Mouse (Mus musculus): ENCODE data around the gene Ankle1. TPM values are rescaled to one million over a fixed set of nuclear protein-coding genes. Genes with fewer than 3 reads are reported as not detected.

Ankle1 gene
- polyA plus RNA-seq, 1 experiment, result 13.8 TPM

DNA sequence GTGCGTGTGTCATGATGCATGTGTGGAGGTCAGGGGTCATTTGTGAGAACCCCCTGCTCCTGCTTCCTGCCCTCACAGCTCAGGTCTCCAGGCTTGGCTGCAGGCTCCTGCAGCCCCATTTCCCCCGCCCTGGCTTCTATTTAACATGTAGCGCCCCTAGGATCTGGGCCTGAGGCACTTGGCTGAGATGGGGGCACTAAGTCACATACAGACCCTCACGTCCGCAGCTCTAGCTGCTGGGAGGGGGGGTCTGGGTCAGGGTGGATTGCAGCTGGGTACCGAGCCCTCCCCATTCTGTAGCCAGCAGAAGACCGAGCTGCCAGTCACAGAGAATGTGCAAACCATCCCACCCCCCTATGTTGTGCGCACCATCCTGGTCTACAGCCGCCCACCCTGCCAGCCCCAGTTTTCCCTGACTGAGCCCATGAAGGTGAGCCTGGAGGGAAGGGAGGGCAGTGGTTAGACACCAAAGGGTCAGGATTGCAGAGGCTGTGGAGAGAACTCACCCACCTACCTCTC lies 3.3 kb upstream of the Ankle1 start:
- Histone ChIP-seq H3K36me3 (ENCODE audit: control insufficient read depth, insufficient read depth, low read length) (peaks cover 12% of the 10 kb centered on the region), H3K27me3 (ENCODE audit: control insufficient read depth, insufficient read depth, low read length) (no peaks in the 10 kb centered on the region), H3K4me1 (ENCODE audit: control insufficient read depth, insufficient read depth, insufficient read length, low read length) (peaks cover 39% of the 10 kb centered on the region), H3K4me3 (ENCODE audit: low read depth, low read length) (no peak overlapping the region), H3K27ac (ENCODE audit: insufficient read depth, low read depth, low read length) (peak overlapping the region; percentile 49; the same call in 1 of the 2 replicates)
- TF ChIP-seq POLR2A (IDR thresholded peaks at IDR 0.05; ENCODE audit: low read depth, low read length) (no peak), CTCF (IDR thresholded peaks at IDR 0.05; ENCODE audit: extremely low read depth, insufficient read length, insufficient replicate concordance, low read depth, low read length) (no peak)
- 91% methylated on average over 9 of the region's 9 CpGs for WGBS

DNA sequence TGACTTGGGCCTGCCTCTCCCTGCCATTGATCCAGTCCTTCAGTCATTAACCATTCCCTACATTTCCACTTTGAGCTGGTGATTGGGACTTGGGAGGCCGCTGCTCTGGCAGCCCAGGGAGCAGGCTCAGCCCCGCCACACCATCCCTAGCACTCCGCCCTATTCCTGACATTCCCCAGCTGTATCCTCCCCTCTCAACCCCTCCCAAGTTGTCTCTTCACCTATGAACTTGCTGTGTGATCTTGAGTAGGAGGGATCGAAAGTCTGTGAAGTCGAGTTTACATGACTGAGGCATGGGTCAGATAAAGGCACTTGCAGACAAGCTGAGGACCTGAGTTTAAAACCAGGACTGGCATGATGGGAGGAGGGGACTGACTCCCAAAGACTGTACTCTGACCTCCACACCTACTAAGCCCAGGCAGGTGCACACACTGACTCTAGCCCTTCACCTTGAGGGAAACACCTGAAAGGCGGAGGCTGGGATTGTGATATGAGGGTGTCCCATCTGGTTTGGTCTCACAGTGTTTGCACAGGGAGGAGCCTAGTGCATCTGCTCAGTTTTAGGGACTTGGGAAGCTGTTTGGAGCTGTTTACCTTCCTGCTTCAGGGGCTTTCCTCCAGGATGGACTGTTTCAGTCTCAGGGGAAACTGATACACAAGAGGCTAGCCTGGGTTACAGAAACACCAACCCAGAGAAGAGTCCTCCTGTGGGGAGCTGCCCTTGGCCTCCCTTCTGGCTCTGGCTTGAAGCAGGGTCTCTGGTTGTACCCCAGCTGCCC lies 2.5 kb upstream of the Ankle1 start:
- no peaks in the 10 kb centered on the region for H3K27me3 ChIP-seq (ENCODE audit: control insufficient read depth, insufficient read depth, low read length)
- WGBS, result 34% methylated on average over 6 of the region's 6 CpGs
- H3K4me3 ChIP-seq (ENCODE audit: low read depth, low read length), result no peak overlapping the region
- H3K36me3 ChIP-seq (ENCODE audit: control insufficient read depth, insufficient read depth, low read length), result peaks cover 9% of the 10 kb centered on the region
- H3K4me1 ChIP-seq (ENCODE audit: control insufficient read depth, insufficient read depth, insufficient read length, low read length), result peaks cover 36% of the 10 kb centered on the region
- H3K27ac ChIP-seq (ENCODE audit: insufficient read depth, low read depth, low read length), result peak overlapping the region; percentile 49; the same call in 1 of the 2 replicates
- TF ChIP-seq POLR2A (IDR thresholded peaks at IDR 0.05; ENCODE audit: low read depth, low read length), result no peak
- TF ChIP-seq CTCF (IDR thresholded peaks at IDR 0.05; ENCODE audit: extremely low read depth, insufficient read length, insufficient replicate concordance, low read depth, low read length), result no peak

DNA sequence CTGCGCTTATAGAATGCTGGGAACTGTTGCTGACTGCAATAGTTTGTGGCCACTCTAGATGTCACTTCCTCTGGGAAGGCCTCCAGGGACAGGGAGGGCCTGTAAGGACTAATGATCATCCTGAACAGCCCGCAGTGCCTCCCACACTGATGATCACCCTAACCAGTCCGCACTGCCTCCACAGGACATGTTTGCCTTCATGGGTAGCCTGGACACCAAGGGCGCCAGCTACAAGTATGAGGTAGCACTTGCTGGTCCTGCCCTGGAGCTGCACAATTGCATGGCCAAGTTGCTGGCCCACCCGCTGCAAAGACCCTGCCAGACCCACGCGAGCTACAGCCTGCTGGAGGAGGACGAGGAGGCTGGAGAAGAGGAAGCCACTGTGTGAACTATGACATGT lies 1.8 kb upstream of the Ankle1 start:
- H3K36me3 ChIP-seq (ENCODE audit: control insufficient read depth, insufficient read depth, low read length), result peaks cover 6% of the 10 kb centered on the region; the same call in 1 of the 2 replicates
- H3K4me3 ChIP-seq (ENCODE audit: low read depth, low read length), result no peak overlapping the region
- H3K4me1 ChIP-seq (ENCODE audit: control insufficient read depth, insufficient read depth, insufficient read length, low read length), result peaks cover 36% of the 10 kb centered on the region
- 86% methylated on average over 8 of the region's 8 CpGs for WGBS
- H3K27ac ChIP-seq (ENCODE audit: insufficient read depth, low read depth, low read length), result 0 out of 2 replicates have a peak overlapping the region, but pooled peaks have one; percentile 49
- H3K27me3 ChIP-seq (ENCODE audit: control insufficient read depth, insufficient read depth, low read length), result no peaks in the 10 kb centered on the region
- TF ChIP-seq POLR2A (IDR thresholded peaks at IDR 0.05; ENCODE audit: low read depth, low read length) (no peak), CTCF (IDR thresholded peaks at IDR 0.05; ENCODE audit: extremely low read depth, insufficient read length, insufficient replicate concordance, low read depth, low read length) (no peak)

DNA sequence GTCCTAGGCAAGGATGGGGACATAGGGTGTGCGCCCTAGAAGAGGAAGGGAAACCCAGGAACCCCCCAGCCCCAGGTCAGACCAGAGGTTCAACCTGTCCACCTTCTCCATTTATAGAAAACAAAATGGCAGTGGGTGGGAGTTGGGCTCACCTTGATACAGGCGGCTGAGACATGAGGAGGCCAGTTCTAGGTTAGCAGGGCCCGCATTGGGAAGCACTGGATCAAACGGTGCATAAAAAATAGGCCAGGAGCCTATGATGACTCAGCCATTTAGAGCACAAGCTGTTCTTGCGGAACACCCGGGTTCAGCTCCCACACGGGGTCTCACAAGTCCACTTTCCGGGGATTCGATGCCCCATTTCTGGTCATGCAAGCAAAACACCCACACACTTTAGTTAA lies 859 bp upstream of the Ankle1 start:
- H3K27ac ChIP-seq (ENCODE audit: insufficient read depth, low read depth, low read length), result no peak overlapping the region
- no peak for TF ChIP-seq POLR2A (IDR thresholded peaks at IDR 0.05; ENCODE audit: low read depth, low read length)
- TF ChIP-seq CTCF (IDR thresholded peaks at IDR 0.05; ENCODE audit: extremely low read depth, insufficient read length, insufficient replicate concordance, low read depth, low read length), result no peak
- H3K27me3 ChIP-seq (ENCODE audit: control insufficient read depth, insufficient read depth, low read length), result no peaks in the 10 kb centered on the region
- H3K36me3 ChIP-seq (ENCODE audit: control insufficient read depth, insufficient read depth, low read length), result peaks cover 2% of the 10 kb centered on the region; the same call in 1 of the 2 replicates
- no peak overlapping the region for H3K4me3 ChIP-seq (ENCODE audit: low read depth, low read length)
- peaks cover 36% of the 10 kb centered on the region for H3K4me1 ChIP-seq (ENCODE audit: control insufficient read depth, insufficient read depth, insufficient read length, low read length)
- WGBS, result 76% methylated on average over 9 of the region's 9 CpGs

DNA sequence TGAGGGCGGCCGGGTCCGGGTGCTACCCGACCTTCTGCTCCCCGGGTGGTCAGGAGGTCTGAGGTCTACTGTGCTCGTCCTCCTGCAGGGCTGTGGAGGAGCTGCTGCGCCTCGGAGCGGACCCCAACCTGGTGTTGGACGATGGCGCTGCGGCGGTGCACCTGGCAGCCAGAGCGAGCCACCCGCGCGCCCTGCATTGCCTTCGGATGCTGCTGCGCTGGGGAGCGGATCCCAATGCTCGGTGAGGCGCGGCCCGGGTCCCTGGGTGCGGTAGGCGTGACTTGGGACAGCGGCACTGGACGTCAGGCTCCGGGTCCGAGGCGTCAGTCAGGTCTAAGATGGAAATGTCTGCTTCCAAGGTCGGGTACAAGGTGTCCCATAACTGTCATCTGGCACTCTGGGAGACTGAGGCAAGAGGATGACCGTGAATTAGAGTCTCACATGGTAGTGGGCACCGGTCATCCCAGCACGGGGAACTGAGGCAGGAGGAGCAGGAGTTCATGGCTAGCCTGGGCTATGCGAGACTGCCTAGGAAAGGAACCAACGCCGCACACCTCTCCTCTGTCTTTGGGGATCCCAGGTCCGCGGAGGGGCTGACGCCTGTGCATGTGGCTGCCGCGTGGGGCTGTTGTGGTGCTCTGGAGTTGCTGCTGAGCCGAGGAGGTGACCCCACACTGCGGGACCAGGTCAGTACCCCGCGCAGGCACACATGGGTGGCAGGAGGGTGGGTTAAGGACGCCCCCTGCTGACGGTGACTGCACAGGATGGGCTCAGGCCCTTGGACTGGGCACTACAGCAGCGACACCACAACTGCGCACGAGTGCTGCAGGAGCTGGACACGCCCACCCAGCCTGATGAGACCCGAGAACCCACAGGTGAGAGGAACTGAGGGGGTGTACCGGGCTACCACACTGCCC lies 547 bp downstream of the Ankle1 start:
- Histone ChIP-seq H3K27ac (ENCODE audit: insufficient read depth, low read depth, low read length) (no peak overlapping the region), H3K4me3 (ENCODE audit: low read depth, low read length) (peak overlapping the region; percentile 68), H3K36me3 (ENCODE audit: control insufficient read depth, insufficient read depth, low read length) (0 out of 2 replicates have a peak, but pooled peaks cover 2% of the 10 kb centered on the region), H3K4me1 (ENCODE audit: control insufficient read depth, insufficient read depth, insufficient read length, low read length) (peaks cover 37% of the 10 kb centered on the region), H3K27me3 (ENCODE audit: control insufficient read depth, insufficient read depth, low read length) (no peaks in the 10 kb centered on the region)
- no peak for TF ChIP-seq POLR2A (IDR thresholded peaks at IDR 0.05; ENCODE audit: low read depth, low read length)
- peak; percentile 68 for TF ChIP-seq CTCF (IDR thresholded peaks at IDR 0.05; ENCODE audit: extremely low read depth, insufficient read length, insufficient replicate concordance, low read depth, low read length)
- under 1% methylated on average over 55 of the region's 55 CpGs for WGBS

DNA sequence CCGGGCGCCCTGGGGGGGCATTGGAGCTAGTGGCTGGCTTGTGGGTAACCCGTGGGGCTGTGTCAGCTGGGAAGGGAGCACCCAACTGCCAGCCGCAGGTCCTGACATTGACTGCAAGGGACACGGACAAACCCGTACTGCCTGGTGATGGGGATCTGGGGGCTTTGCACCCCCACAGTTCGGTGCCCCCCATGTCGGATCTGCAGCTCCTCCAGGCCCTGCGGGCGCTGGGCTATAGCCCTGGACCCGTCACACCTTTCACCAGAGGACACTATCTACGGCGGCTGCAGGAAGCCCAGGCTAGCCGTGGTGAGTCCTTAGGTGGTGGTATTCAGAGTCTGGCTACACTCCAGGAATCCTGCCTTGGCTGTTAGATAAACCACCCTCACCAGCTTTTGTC lies 1.6 kb downstream of the Ankle1 start:
- H3K4me3 ChIP-seq (ENCODE audit: low read depth, low read length), result no peak overlapping the region
- no peaks in the 10 kb centered on the region for H3K27me3 ChIP-seq (ENCODE audit: control insufficient read depth, insufficient read depth, low read length)
- peaks cover 40% of the 10 kb centered on the region for H3K4me1 ChIP-seq (ENCODE audit: control insufficient read depth, insufficient read depth, insufficient read length, low read length)
- no peak overlapping the region for H3K27ac ChIP-seq (ENCODE audit: insufficient read depth, low read depth, low read length)
- TF ChIP-seq POLR2A (IDR thresholded peaks at IDR 0.05; ENCODE audit: low read depth, low read length) (no peak), CTCF (IDR thresholded peaks at IDR 0.05; ENCODE audit: extremely low read depth, insufficient read length, insufficient replicate concordance, low read depth, low read length) (no peak)
- WGBS, result 92% methylated on average over 14 of the region's 14 CpGs
- H3K36me3 ChIP-seq (ENCODE audit: control insufficient read depth, insufficient read depth, low read length), result 0 out of 2 replicates have a peak, but pooled peaks cover 2% of the 10 kb centered on the region
